Mouse (Mus musculus) brain, embryonic 18.5 days (tissue): ENCODE results near the gene Ubr4.
"Not testable (repeated sequence)": the region's sequence is repeated elsewhere in the genome, so short reads cannot be mapped to it uniquely, and the experiment has no call there.

Experiments
- DNase-seq: peaks from one replicate; pipeline ENCODE4 v3.0.0-alpha.2; 2012; ENCODE audit warnings: low read depth, low spot score

Gene Ubr4

GRCm38 (mm10) chr4:139484496-139484895, 132.1 kb downstream of the Ubr4 start:
- no peak for DNase-seq

GRCm38 (mm10) chr4:139487085-139487484, 134.7 kb downstream of the Ubr4 start:
- no peak for DNase-seq

DNA sequence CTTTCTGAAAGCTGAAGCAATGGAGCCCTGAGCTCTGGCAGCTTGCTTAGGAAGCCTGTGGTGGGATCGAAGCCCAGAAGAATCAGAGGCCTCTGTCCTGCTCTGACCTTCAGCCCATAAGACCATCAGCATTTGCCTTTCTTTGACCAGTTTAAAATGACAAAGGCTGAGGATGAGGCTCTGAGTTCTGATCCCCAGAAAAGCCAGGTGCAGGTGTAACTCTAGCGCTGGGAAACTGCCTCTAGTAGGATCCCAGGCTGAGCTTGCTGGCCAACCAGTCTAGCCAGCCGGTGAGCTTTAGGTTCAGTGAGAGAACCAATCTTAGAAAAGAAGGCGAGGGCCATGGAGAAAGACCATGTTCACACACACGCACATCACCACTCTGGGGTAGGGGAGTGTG, 135.9 kb downstream of the Ubr4 start:
- DNase-seq, result no peak

DNA sequence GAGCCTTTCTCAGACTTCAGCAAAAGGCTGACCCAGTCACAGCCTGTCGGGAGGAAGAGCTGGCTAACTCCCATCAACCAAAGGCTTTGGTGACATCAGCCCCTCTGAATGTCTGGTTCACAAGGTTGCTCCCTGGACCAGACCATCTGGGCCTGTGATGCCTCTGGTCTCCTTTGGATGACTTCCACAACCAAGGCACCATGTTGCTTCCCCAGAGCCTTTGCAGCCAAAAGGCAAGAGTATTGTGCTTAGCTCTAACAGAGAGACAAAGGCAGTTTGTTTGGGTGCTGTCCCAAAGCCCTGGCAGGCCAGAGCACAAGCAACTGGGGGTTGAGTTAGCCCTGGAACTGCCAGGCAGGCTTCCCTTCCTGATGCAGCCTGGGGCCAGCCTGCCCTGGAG, 137.5 kb downstream of the Ubr4 start:
- no peak for DNase-seq

DNA sequence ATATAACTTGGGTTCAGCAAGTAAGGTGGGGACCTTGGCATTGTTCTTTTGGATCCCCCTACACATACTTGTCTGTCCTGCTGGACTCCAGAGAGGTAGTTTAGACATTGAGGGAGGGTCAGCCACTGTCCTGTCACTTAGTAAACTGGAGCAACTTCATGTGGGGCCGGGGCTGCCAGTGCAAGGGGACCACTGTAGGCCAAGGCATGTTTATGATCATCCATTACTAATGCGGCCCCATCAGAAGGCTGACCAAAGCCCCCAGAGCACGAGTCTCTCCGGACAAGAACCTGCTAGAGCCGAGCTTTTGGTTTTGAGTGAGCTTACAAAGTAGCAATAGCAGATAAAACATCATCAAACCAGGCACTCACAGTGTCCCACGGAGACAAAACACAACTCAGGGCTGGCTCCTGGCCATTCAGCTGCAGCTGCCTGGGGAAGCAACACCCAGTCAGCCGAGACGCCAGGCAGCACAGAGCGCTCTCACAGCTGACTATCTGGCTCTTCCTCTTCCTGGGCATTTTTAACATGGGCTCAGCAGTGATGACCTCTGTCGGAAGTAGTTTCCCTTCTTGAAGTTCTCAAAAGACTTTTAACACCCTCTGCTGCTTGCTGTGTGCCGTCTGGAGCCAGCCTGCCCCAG, 138.1 kb downstream of the Ubr4 start:
- no peak for DNase-seq

DNA sequence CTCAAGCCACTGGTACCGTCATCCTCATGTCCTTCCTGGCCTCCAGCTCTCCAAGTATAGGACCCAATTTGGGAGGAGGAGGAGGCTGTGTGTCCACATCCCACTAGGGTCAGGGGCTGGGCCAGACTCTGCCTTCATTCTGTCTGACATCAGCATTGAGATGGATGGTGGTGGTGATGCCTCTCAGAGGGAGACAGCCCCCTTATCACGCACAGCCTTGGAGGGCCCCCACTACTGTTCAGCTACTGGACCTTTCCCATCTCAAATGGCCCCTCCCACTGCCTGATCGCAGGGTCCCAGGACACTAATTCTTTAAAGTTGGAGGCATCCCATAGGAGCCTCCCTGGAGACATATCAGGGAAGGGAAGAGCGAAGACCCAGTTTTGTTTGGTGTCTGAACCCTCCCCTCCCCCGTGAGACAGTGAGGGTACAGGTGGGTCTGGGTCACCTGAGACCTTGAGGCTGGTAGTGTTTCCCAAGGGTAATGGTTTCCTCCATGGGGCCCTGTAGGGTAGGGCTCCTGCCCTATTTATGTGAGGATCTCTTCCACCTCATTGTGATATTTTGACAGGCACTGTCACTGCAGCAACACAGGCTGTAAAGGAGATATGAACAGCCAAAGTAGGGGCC, 139.2 kb downstream of the Ubr4 start:
- no peak for DNase-seq

- no peak for DNase-seq
These were observed 139.9 kb downstream of the Ubr4 start for GRCm38 (mm10) chr4:139492258-139492833.

DNA sequence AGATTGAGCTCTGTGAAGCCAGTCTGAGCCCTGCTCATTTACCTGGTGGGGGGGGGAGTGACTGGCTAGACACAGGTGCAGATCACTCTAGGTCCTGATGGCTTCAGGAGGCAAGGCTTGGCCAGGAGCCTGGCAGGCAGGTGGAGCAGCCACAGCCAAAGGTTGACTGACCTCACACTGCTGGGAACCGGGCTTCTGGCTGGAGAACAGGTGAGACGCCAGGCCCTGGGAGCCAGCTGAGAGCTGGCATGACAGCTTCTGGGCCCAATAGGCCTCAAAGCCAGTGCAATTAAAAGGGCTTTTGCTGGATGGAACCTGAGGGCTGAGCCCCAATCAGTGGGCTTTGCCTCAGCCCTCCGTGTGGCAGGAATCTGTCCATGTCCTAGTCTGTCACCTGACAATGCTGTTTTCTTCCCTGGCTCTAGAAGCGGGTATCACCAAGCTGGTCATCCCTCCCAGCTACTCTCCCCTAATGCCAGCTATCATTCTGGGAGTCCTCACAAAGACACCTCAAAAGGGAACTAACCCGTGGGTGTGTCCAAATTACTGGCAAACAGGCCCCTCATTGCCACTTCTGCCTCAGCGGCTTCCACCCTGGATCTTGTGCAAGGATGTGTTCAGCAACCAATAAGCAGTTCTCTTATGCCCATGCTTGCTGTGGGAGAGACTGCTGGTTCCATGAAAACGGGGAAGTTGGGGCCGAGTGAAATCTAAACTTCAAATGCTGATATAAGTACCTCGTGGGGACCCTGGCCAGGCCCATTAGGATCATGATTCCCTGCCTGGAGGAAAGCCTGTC, 141.0 kb downstream of the Ubr4 start:
- no peak for DNase-seq

GRCm38 (mm10) chr4:139500814-139501213, 148.4 kb downstream of the Ubr4 start:
- no peak for DNase-seq

- no peak for DNase-seq
These were observed 149.3 kb downstream of the Ubr4 start for GRCm38 (mm10) chr4:139501702-139502101.

- DNase-seq, result no peak
These were observed 151.5 kb downstream of the Ubr4 start for GRCm38 (mm10) chr4:139503919-139504318.

DNA sequence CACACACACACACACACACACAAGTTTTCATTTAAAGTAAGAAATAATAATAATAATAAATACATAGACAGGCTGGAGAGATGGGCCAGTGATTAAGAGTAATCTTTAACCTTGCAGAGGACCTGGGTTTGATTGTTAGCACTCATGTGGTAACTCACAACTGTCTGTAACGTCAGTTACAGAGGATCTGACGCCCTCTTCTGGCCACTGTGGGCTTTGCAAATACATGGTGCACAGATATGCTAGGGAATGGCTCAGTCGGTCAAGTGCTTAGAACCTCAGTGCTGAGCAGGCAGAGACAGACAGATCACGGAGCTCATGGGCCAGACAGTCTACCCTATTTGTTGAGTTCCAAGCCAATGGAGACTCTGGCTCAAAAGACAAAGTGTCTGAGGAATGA, 153.3 kb downstream of the Ubr4 start:
- DNase-seq, result no peak

GRCm38 (mm10) chr4:139506727-139507126, 154.3 kb downstream of the Ubr4 start:
- no peak for DNase-seq

- DNase-seq, result no peak
These were observed 156.7 kb downstream of the Ubr4 start for GRCm38 (mm10) chr4:139509069-139509468.

GRCm38 (mm10) chr4:139511557-139511956, 159.1 kb downstream of the Ubr4 start:
- DNase-seq, result no peak

DNA sequence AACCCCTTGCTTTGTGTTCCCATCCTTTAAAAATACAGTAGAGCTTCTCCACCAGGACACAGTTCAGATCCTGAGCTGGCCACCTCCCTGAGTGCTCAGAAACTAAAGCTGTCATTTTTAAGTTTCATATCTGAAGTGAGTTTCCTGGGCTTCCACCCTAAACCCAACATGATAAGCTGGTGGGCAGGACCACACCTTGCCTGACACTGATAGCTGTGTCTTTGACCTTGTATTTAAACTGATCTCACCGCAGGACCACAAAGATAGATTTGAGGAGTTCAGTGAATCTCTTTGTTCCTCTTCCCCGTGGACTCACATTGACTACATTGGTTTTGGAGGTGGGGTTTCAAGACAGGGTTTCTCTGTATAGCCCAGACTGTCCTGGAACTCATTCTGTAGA, 160.6 kb downstream of the Ubr4 start:
- no peak for DNase-seq

GRCm38 (mm10) chr4:139519221-139519620, 166.8 kb downstream of the Ubr4 start:
- no peak for DNase-seq

DNA sequence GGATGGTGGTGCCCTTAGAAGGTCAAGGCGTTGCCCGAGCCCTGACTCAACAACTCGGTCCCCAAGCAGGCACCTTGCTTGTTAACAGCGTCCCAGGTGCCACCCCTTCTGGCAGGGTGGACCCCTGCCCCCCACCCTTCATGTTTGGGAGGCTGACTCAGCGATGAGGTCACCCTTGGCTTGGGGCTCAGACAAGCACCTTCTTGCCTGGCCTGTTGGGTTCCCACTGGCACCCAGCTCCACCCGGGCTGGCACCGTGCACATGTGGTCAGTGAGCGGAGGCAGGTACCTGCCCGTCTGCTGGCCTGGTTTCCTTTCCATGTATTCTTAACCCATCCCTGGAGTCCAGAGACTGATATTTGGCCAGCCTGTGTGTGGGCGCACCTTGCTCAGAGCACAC, 169.5 kb downstream of the Ubr4 start:
- DNase-seq, result no peak

- no peak for DNase-seq
These were observed 174.1 kb downstream of the Ubr4 start for GRCm38 (mm10) chr4:139526475-139526874.

DNA sequence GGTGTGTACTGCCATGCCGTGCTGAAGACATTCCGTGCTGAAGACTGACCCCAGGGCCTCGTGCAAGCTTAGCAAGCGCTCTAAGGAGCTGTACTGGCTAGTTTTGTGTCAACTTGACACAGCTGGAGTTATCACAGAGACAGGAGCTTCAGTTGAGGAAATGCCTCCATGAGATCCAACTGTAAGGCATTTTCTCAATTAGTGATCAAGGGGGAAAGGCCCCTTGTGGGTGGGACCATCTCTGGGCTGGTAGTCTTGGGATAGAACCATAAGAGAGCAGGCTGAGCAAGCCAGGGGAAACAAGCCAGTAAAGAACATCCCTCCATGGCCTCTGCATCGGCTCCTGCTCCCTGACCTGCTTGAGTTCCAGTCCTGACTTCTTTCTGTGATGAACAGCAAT, 177.8 kb downstream of the Ubr4 start, which contains the start of gene Iffo2:
TSS of gene Iffo2 (plus strand) at position 301 of the 400 bp plus-strand sequence.
- DNase-seq, result not testable (repeated sequence)

DNA sequence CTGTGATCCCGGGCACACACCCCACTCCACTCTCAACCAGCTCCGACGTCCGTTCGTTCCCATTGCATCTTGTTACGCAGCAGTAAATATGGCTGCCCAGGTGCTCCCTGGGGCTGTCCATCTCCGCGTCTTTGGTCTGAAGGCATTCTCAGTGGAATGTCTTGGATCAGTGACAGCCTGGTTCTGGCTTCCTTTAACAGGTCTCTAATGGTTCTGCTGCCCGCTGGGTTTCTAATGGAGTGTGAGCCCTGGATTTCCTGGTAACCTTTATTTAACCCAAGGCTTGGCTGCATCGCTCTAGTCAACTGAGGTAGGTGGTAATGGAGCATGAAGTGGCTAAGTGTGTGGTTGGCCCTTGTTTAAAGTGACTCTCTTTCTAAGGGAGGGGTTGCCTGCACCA, 179.7 kb downstream of the Ubr4 start:
- no peak for DNase-seq

DNA sequence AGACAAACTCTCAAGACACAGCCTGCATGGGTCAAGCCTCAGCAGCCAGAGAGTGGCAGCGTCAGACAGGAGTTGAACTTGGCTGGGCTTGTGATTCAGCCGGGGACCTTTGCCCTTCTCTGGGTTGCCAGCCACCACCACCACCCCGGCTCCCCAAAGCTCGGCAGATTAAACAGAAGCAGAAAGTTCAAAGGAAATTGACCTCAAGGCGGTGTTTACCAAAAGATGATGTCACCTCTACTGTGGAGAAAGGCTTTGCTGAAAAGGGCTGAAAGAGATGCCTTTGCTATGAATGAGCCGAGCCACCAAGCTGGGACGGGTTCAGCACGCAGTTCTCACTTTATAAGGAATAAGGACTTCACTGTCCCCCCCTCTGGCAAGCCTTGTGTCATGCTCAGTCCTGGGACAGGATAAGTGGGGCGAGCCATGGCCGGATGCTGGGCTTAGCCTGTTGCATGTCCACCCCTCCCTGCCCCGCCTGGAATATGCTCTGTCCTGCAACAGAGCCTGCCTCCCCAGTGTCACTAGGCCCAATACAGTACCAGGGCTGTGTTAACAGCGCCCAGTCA, 182.8 kb downstream of the Ubr4 start:
- no peak for DNase-seq
